Mouse (Mus musculus): ENCODE data around the gene Rftn1.

The Rftn1 gene

GRCm38 (mm10) chr17:50097831-50098230, 92.6 kb downstream of the Rftn1 start:
- in situ Hi-C loops (cut with MboI, MseI) = no loop called here

- in situ Hi-C loops (cut with MboI, MseI) = no loop called here
Measured at GRCm38 (mm10) chr17:50096305-50096704, 94.2 kb downstream of the Rftn1 start.

- in situ Hi-C loops (cut with MboI, MseI) = no loop called here
Measured at GRCm38 (mm10) chr17:50094596-50094995, 95.9 kb downstream of the Rftn1 start.

- in situ Hi-C loops (cut with MboI, MseI) = no loop called here
Measured at GRCm38 (mm10) chr17:50094077-50094476, 96.4 kb downstream of the Rftn1 start.

GRCm38 (mm10) chr17:50093356-50093755, 97.1 kb downstream of the Rftn1 start:
- in situ Hi-C loops (cut with MboI, MseI) = no loop called here

- in situ Hi-C loops (cut with MboI, MseI) = no loop called here
Measured at GRCm38 (mm10) chr17:50092848-50093247, 97.6 kb downstream of the Rftn1 start.

GRCm38 (mm10) chr17:50091829-50092228, 98.6 kb downstream of the Rftn1 start:
- in situ Hi-C loops (cut with MboI, MseI) = no loop called here

- in situ Hi-C loops (cut with MboI, MseI) = no loop called here
Measured at GRCm38 (mm10) chr17:50089725-50090124, 100.7 kb downstream of the Rftn1 start.

GRCm38 (mm10) chr17:50088054-50088453, 102.4 kb downstream of the Rftn1 start:
- in situ Hi-C loops (cut with MboI, MseI) = no loop called here

GRCm38 (mm10) chr17:50086887-50087286, 103.6 kb downstream of the Rftn1 start:
- in situ Hi-C loops (cut with MboI, MseI) = no loop called here

GRCm38 (mm10) chr17:50084721-50085120, 105.8 kb downstream of the Rftn1 start:
- in situ Hi-C loops (cut with MboI, MseI) = no loop called here

GRCm38 (mm10) chr17:50083937-50084336, 106.5 kb downstream of the Rftn1 start:
- in situ Hi-C loops (cut with MboI, MseI) = no loop called here

GRCm38 (mm10) chr17:50082947-50083346, 107.5 kb downstream of the Rftn1 start:
- in situ Hi-C loops (cut with MboI, MseI) = no loop called here

GRCm38 (mm10) chr17:50081647-50082046, 108.8 kb downstream of the Rftn1 start:
- in situ Hi-C loops (cut with MboI, MseI) = no loop called here

GRCm38 (mm10) chr17:50080991-50081390, 109.5 kb downstream of the Rftn1 start:
- in situ Hi-C loops (cut with MboI, MseI) = no loop called here

GRCm38 (mm10) chr17:50078749-50079148, 111.7 kb downstream of the Rftn1 start:
- in situ Hi-C loops (cut with MboI, MseI) = no loop called here

- in situ Hi-C loops (cut with MboI, MseI) = no loop called here
Measured at GRCm38 (mm10) chr17:50072982-50073965, 117.2 kb downstream of the Rftn1 start.

GRCm38 (mm10) chr17:50071602-50071988, 118.9 kb downstream of the Rftn1 start:
- in situ Hi-C loops (cut with MboI, MseI) = no loop called here

GRCm38 (mm10) chr17:50070822-50071601, 119.5 kb downstream of the Rftn1 start:
- in situ Hi-C loops (cut with MboI, MseI) = no loop called here

- in situ Hi-C loops (cut with MboI, MseI) = no loop called here
Measured at GRCm38 (mm10) chr17:50069897-50070636, 120.4 kb downstream of the Rftn1 start.

- in situ Hi-C loops (cut with MboI, MseI) = no loop called here
Measured at GRCm38 (mm10) chr17:50069205-50069604, 121.3 kb downstream of the Rftn1 start.

GRCm38 (mm10) chr17:50068681-50069138, 121.8 kb downstream of the Rftn1 start:
- in situ Hi-C loops (cut with MboI, MseI) = no loop called here

All from regulatory T cell (primary cell).